Mouse (Mus musculus): ENCODE results near the gene Pcgf3.

Gene Pcgf3

DNA sequence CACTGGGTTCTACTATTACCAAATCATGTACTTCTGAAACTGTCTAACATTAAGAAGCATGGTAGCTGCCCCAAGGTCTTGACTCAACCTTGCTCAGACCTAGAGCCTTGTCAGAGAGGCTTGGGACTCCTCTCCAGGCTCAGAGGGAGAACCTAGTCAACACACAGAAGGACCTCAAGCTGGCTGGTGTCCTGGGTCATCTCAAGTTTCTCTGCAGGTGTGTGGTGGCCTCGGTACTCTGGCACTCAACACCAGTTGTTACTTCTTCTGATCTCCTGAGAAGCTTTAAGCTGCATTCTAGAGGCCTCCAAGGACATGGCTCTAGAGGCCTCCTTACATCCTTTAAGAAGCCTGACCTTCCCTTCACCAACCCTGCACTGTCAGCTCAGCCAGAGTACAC lies 93.0 kb downstream of the Pcgf3 start:
- no peak for DNase-seq (ENCODE audit: low spot score)
